ENCODE assay signal across 8 mouse cellular contexts in genomic region chr8:45999138-45999783, GRCm38 (mm10). TPM values are rescaled to one million over a fixed set of nuclear protein-coding genes. Genes with fewer than 3 reads are reported as not detected.
DNase-seq lines count a peak whose midpoint lies in the region; ATAC-seq and TF ChIP-seq lines count a peak whose summit lies in the region.

TSS of gene Lrp2bp (plus strand) at chr8:45999303.

- H3K4me2 ChIP-seq in forebrain, embryonic 11.5 days (ENCODE audit: low read depth, low read length, severe bottlenecking): peak within 1 kb of the TSS; percentile 88
- peak within 1 kb of the TSS; percentile 78 for H3K4me2 ChIP-seq in lung, embryonic 15.5 days
- peak within 1 kb of the TSS; percentile 70 for H3K4me2 ChIP-seq in stomach, embryonic 14.5 days (replicated peaks; ENCODE audit: low read depth, low read length)

- in situ Hi-C loops in ES-E14 (cut with MboI; ENCODE audit: low sequenced_read_pairs in 2 of 2, unreplicated experiment in 2 of 2): no loop called here

- H3K27ac ChIP-seq in heart, adult 2 months: peak within 1 kb of the TSS; percentile 95
- H3K27ac ChIP-seq in ES-E14 (ENCODE audit: insufficient read depth, low read depth, low read length, poor library complexity, severe bottlenecking): peak within 1 kb of the TSS; percentile 76; the same call in 1 of the 2 replicates
- H3K27ac ChIP-seq in forebrain, embryonic 11.5 days (ENCODE audit: low read depth, low read length): peak within 1 kb of the TSS; percentile 95
- H3K27ac ChIP-seq in lung, embryonic 15.5 days: peak within 1 kb of the TSS; percentile 98
- peak within 1 kb of the TSS; percentile 95 for H3K27ac ChIP-seq in stomach, embryonic 14.5 days (ENCODE audit: low read length)

- no peak for TF ChIP-seq POLR2A in heart, adult 2 months (IDR thresholded peaks at IDR 0.05; ENCODE audit: insufficient read depth, low read depth, low read length)

- no peaks in the 10 kb centered on the region for H3K9me3 ChIP-seq in ES-E14 (ENCODE audit: control insufficient read depth, insufficient read depth, low read depth, low read length)
- no peaks in the 10 kb centered on the region for H3K9me3 ChIP-seq in forebrain, embryonic 11.5 days (ENCODE audit: control insufficient read depth, low read length)
- H3K9me3 ChIP-seq in lung, embryonic 15.5 days: no peaks in the 10 kb centered on the region
- no peaks in the 10 kb centered on the region for H3K9me3 ChIP-seq in stomach, embryonic 14.5 days (ENCODE audit: control insufficient read depth, low read depth, low read length)

- no peak for TF ChIP-seq CTCF in heart, adult 2 months (IDR thresholded peaks at IDR 0.05)

- peak within 1 kb of the TSS; percentile 57 for H3K4me3 ChIP-seq in heart, adult 2 months
- H3K4me3 ChIP-seq in ES-E14 (ENCODE audit: insufficient read depth in 1 of 2, low read depth in 1 of 2, low read length in 2 of 2, poor library complexity in 1 of 2, severe bottlenecking in 1 of 2): peak within 1 kb of the TSS; percentile 54 to 66
- H3K4me3 ChIP-seq in forebrain, embryonic 11.5 days (ENCODE audit: low read depth, low read length): peak within 1 kb of the TSS; percentile 47
- H3K4me3 ChIP-seq in lung, embryonic 15.5 days: peak within 1 kb of the TSS; percentile 54
- peak within 1 kb of the TSS; percentile 46 for H3K4me3 ChIP-seq in stomach, embryonic 14.5 days (ENCODE audit: low read depth, low read length)

- no peaks in the 10 kb centered on the region; the same call in none of the 2 replicates for H3K4me1 ChIP-seq in heart, adult 2 months (ENCODE audit: control insufficient read depth, insufficient read depth, low read length)
- H3K4me1 ChIP-seq in ES-E14 (ENCODE audit: control insufficient read depth in 2 of 2, insufficient read depth in 2 of 2, low read length in 2 of 2, poor library complexity in 1 of 2): 0 out of 4 replicates have a peak, but pooled peaks cover 0 to 1% of the 10 kb centered on the region in 2 experiments
- peaks cover 5% of the 10 kb centered on the region; the same call in 1 of the 2 replicates for H3K4me1 ChIP-seq in forebrain, embryonic 11.5 days (replicated peaks; ENCODE audit: control insufficient read depth, insufficient read depth, low read length)
- peaks cover 5% of the 10 kb centered on the region; the same call in 1 of the 2 replicates for H3K4me1 ChIP-seq in lung, embryonic 15.5 days
- peaks cover 4% of the 10 kb centered on the region; the same call in 1 of the 2 replicates for H3K4me1 ChIP-seq in stomach, embryonic 14.5 days (ENCODE audit: control insufficient read depth, insufficient read depth, low read length)

- DNase-seq in heart, adult 2 months: peak in 1 of 2 experiments; percentile 50
- no peak for DNase-seq in heart, adult 8-10 months (ENCODE audit: low spot score)
- DNase-seq in ES-E14 (ENCODE audit: low read depth, low spot score): peak; percentile 12
- DNase-seq in forebrain, embryonic 11.5 days (ENCODE audit: low spot score): peak; percentile 62
- DNase-seq in kidney, adult 8-10 months: peak; percentile 36 to 47
- no peak for DNase-seq in ovary, postnatal 10 days (ENCODE audit: low spot score)

- H3K79me2 ChIP-seq in heart, adult 2 months (replicated peaks; ENCODE audit: control insufficient read depth, insufficient read depth, low read length): no peaks in the 10 kb centered on the region

- TF ChIP-seq EP300 in heart, adult 2 months (IDR thresholded peaks at IDR 0.05; ENCODE audit: insufficient read depth, low read depth, low read length): peak; percentile 6; the same call in 1 of the 2 replicates

- peak within 1 kb of the TSS; percentile 89 for H3K9ac ChIP-seq in heart, adult 2 months (ENCODE audit: low read depth, low read length)
- H3K9ac ChIP-seq in ES-E14 (ENCODE audit: insufficient read depth, low read depth, low read length, poor library complexity, severe bottlenecking): peak within 1 kb of the TSS; percentile 67
- peak within 1 kb of the TSS; percentile 90 for H3K9ac ChIP-seq in forebrain, embryonic 11.5 days (ENCODE audit: low read length)
- H3K9ac ChIP-seq in lung, embryonic 15.5 days: peak within 1 kb of the TSS; percentile 69
- H3K9ac ChIP-seq in stomach, embryonic 14.5 days (replicated peaks; ENCODE audit: low read depth, low read length): peak within 1 kb of the TSS; percentile 55

- ATAC-seq in forebrain, embryonic 11.5 days (replicated peaks; ENCODE audit: low FRiP score): no peak
- peak; percentile 1; the same call in 1 of the 2 replicates for ATAC-seq in lung, embryonic 15.5 days (ENCODE audit: borderline replicate concordance, extremely low read depth, low FRiP score, low TSS enrichment)
- peak; percentile 17; the same call in 1 of the 2 replicates for ATAC-seq in stomach, embryonic 14.5 days (ENCODE audit: insufficient number of reproducible peaks, insufficient read depth, low FRiP score, low read depth)

- H3K36me3 ChIP-seq in heart, adult 2 months (ENCODE audit: control insufficient read depth, insufficient read depth, low read length): peaks cover 6% of the 10 kb centered on the region
- peaks cover 4% of the 10 kb centered on the region; the same call in 1 of the 2 replicates for H3K36me3 ChIP-seq in ES-E14 (ENCODE audit: control insufficient read depth, insufficient read depth, low read length, poor library complexity, severe bottlenecking)
- H3K36me3 ChIP-seq in forebrain, embryonic 11.5 days (ENCODE audit: control insufficient read depth, insufficient read depth, low read length): no peaks in the 10 kb centered on the region; the same call in 1 of the 2 replicates
- H3K36me3 ChIP-seq in lung, embryonic 15.5 days: peaks cover 22% of the 10 kb centered on the region
- peaks cover 7% of the 10 kb centered on the region; the same call in 1 of the 2 replicates for H3K36me3 ChIP-seq in stomach, embryonic 14.5 days (ENCODE audit: control insufficient read depth, insufficient read depth, low read length)

- WGBS in heart, adult 2 months: 4% methylated on average over 22 of the region's 22 CpGs
- 3% methylated on average over 22 of the region's 22 CpGs for WGBS in forebrain, embryonic 11.5 days
- 2% methylated on average over 22 of the region's 22 CpGs for WGBS in lung, embryonic 15.5 days
- WGBS in stomach, embryonic 14.5 days: 2% methylated on average over 22 of the region's 22 CpGs

- no peaks in the 10 kb centered on the region for H3K27me3 ChIP-seq in heart, adult 2 months (ENCODE audit: control insufficient read depth, insufficient read depth, low read length)
- no peaks in the 10 kb centered on the region for H3K27me3 ChIP-seq in forebrain, embryonic 11.5 days (ENCODE audit: control insufficient read depth, insufficient read depth, low read length)
- H3K27me3 ChIP-seq in lung, embryonic 15.5 days: no peaks in the 10 kb centered on the region
- H3K27me3 ChIP-seq in stomach, embryonic 14.5 days (ENCODE audit: control insufficient read depth, insufficient read depth, low read length): no peaks in the 10 kb centered on the region

- intact Hi-C loops in heart, adult 2 months (cut with DNase I): loop anchor here (1.0 kb wide), 2 partner anchors 24 to 152 kb away; partner anchors contain the start of genes 1700029J07Rik, Cfap97 and Ufsp2

TF ChIP-seq in ES-E14, 5 proteins besides CTCF, POLR2A, EP300 and RAD21:
- TF ChIP-seq ZC3H11A (IDR thresholded peaks at IDR 0.05; ENCODE audit: borderline replicate concordance, low read depth, low read length) (no peak), ZNF384 (IDR thresholded peaks at IDR 0.05; ENCODE audit: low read depth, low read length) (no peak), CHD2 (IDR thresholded peaks at IDR 0.05; ENCODE audit: low read depth, low read length) (no peak), HCFC1 (IDR thresholded peaks at IDR 0.05; ENCODE audit: borderline replicate concordance, insufficient read depth, low read length) (0 out of 2 replicates have a peak, but pooled peaks have one; percentile 24)

RNA-seq across cellular contexts. Expression of gene Lrp2bp, which starts in this region (rescaled TPM):
- total RNA-seq in heart, adult 2 months (2021): 1 to 10 TPM in 1 of 2 experiments, under 1 TPM in 1; 0.55 to 1.3 TPM
- 0.61 and 1.4 TPM in 2 replicates for polyA plus RNA-seq in heart, adult 2 months (2012; rRNA removed)
- total RNA-seq in heart, adult 8-10 months (2022): 1 to 10 TPM in 3 of 4 experiments, under 1 TPM in 1; 0.78 to 2.2 (median 1.0) TPM
- total RNA-seq in ES-E14 (2012; rRNA removed): 0.13 and 0.26 TPM in 2 replicates
- 0.40 and 0.53 TPM in 2 replicates for polyA plus RNA-seq in forebrain, embryonic 11.5 days (2014; fragmentation: Nextera tagmentation; extraction: Ambion mirVana)
- 0.64 and 0.92 TPM in 2 replicates for polyA plus RNA-seq in lung, embryonic 15.5 days (2015; fragmentation: Nextera tagmentation; extraction: Ambion mirVana)
- polyA plus RNA-seq in stomach, embryonic 14.5 days (2014; fragmentation: Nextera tagmentation; extraction: Ambion mirVana): 0.67 and 0.71 TPM in 2 replicates

Comparison
In these comparisons a context has a peak if more than half of its experiments do, and no peak if none do; other contexts are left out.
1. Peak in DNase-seq, H3K4me3 ChIP-seq, H3K27ac ChIP-seq and H3K9ac ChIP-seq in ES-E14; RNA of the gene not detected or under 1 TPM.
2. Peak in DNase-seq, H3K4me3 ChIP-seq, H3K27ac ChIP-seq, H3K9ac ChIP-seq and H3K4me2 ChIP-seq in forebrain, embryonic 11.5 days; RNA of the gene not detected or under 1 TPM.
3. Peak in ATAC-seq, H3K4me3 ChIP-seq, H3K27ac ChIP-seq, H3K9ac ChIP-seq and H3K4me2 ChIP-seq in lung, embryonic 15.5 days; RNA of the gene not detected or under 1 TPM.
4. Peak in ATAC-seq, H3K4me3 ChIP-seq, H3K27ac ChIP-seq, H3K9ac ChIP-seq and H3K4me2 ChIP-seq in stomach, embryonic 14.5 days; RNA of the gene not detected or under 1 TPM.
5. DNase-seq: peak in kidney, adult 8-10 months (2 of 2); none in heart, adult 8-10 months (single experiment) and ovary, postnatal 10 days (single experiment).
6. Peak in every context shown above with its lines, with median percentiles within 50 percentile points of each other: H3K27ac ChIP-seq, H3K4me3 ChIP-seq, H3K9ac ChIP-seq and H3K4me2 ChIP-seq.